Mouse (Mus musculus) kidney, adult 8-10 months (tissue): ENCODE data around the gene Cx3cr1.
A peak's percentile ranks its signal among the peaks of the same experiment; 100 is the strongest.

Experiments
- DNase-seq, 2 experiments: peaks; one replicate each; pipeline ENCODE4 v3.0.0; 2022

Cx3cr1 gene

DNA sequence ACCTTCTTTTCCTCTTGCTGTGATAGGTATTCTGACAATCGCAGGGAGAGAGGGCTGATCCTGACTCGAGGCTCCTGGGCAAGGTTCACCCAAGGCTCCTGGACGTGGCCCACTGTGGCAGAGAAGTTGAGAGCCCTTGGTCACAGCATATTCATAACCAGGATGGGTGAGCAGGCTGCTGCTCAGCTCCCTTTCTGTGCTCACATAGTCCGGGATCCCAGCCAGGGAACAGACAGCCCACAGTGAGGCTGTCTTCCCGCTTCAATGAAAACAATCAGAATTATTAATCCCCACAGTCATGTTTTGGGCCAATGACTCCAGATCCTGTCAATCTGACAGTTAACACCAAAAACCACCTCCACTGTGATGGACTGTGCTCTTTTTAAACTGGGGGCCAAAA, 12.3 kb upstream of the Cx3cr1 start:
- no peak for DNase-seq

DNA sequence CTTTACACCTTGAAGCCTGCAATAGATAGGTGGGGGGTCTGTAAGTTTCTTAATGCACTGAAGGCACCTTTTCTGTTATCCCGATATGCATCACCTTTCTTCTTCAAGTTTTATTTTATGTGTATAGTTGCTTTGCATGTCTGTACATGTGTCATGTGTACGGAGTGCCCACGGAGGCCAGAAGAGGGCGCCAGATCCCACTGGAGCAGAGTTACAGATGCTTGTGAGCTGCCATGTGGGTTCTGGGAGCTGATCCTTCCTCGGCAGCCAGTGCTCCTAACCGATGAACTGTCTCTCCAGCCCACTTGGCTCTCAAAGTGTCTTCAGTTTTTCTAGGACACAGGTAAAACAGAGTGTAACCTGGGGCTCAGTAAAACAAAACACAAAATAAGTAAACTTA, 11.6 kb upstream of the Cx3cr1 start:
- DNase-seq: no peak

DNA sequence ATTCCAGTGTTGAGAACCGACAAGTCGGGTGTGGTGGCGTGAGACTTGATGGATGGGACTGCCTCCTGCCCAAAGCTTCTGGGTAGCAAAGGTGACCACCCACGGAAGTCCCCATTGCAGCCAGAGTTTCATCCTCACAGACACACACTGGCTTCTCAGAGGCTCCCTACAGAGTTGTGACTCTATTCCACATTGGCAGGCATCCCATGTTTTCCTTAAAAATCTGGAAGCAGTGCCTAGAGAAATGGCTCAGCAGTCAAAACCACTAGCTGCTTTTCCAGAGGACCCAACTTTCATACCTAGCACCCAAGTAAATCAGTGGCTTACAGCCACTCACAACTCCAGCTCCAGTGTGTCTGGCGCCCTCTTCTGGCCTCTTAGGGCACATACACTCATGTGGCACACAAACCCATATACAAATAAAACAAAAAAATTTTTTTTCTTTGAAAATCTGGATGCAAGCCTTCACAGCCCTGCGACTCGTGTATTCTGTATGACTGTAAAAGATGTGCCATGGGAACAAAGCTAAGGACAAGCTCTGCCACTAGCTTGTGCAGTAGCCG, 10.9 kb upstream of the Cx3cr1 start:
- no peak for DNase-seq

DNA sequence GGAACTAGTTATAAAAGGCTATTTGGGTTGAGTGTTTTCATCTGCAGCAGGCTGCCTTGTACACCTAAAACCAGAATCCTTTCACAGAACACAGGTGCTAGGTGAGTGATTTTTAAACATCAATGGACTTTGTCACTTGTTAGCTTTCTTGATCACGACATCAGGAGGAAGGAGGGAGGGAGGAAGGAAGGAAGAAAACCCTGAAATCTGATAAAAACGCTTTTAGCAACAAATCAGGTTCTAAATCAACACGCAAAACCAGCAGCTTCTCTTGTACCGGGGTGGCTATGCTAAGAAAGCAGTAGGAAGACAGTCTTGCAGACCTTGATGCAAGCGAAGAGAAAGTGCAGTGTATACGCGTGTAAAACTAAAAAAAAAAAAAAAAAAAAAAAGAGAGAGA, 10.2 kb upstream of the Cx3cr1 start:
- no peak for DNase-seq

DNA sequence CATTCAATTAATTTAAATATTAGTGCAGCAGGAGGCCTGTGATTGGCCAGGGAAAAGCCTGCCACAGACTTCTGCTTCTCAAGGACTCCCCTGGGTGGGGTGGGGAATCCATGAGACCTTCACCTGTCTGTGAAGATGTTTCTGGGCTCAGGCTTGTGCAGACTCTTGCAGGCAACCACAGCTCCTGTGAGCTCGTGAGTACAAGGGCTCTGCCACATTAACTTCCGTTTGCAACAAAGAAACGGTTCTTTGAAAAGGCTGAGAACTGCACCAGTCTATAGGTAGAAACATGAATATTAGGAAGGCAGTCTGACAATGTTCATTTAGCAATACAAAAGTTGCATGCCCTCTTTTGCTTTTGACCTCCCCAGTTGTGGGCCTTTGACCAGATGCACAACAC, 8.6 kb upstream of the Cx3cr1 start:
- no peak for DNase-seq

DNA sequence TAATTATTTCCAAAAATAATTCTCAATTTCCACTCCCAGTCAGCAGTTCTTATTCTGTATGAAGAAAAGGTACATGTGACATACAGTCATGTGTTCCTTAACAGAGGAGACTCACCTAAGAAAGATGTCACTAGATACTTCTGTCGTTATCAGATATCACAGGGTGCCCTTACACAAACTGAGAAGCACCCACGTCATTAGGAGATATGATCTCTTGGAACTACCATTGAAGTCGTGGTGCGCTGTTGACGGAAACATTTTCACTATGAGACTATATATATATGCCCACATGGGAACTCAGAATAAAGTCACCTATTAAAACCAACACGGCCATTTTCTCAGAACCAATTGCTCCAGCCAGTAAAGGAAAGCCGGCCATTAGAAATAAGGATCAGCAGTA, 4.8 kb upstream of the Cx3cr1 start:
- no peak for DNase-seq

DNA sequence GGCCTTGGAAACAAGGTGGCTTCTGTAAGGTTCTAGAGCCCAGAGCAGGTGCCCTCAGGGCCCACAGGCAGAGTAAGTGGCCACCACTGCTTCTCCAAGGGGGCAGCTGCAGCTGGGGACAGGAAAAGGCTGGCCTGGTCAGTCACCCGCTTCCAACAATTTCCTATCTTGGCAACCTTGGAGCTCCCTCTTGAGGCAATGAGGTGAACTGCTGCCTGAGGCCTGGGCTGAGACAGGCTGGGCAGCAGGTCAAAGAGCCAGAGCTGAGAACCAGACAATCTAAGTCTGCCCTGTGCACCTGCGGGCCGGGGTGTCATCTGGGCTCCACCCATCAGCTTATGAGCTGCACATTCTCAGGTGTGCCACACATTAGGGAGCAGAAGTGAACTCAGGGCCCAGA, 3.5 kb upstream of the Cx3cr1 start:
- peak; percentile 65 to 88 for DNase-seq

DNA sequence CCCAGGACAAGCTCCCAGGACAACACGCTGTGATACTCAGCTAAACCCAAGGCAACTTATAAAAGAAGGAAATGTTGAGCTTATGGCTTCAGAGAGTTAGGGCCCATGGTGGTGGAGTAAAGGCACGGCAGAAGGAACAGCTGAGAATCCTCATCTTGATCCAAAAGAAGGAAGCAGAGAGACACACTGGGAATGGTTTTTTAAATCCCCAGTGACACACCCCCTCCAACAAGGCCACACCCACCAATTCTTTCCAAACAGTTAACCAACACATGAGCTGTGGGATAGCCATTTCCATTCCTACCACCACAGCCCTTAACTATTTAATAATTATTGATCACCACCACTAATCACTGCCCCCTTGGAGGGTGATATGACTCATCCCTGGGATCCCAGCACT, 1.6 kb upstream of the Cx3cr1 start:
- no peak for DNase-seq

DNA sequence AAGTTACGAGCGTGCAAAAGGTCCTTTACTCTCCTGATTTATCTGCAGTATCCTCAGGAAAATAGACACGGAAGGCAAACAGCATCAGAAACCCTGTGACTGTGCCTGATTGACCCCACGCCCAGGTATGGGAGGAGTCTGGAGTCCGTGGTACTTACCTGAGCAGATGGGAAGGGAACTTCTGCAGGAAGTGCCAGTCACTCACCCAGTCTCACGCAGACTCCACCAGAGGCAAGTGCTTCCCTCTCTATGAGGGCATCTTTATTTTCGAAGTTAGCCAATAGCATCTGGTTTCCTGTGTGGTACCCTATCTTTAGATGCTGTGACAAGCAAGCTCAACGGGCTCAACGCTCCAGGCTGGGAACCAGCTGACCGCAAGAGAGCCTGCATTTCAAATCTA, 1.6 kb downstream of the Cx3cr1 start:
- no peak for DNase-seq

DNA sequence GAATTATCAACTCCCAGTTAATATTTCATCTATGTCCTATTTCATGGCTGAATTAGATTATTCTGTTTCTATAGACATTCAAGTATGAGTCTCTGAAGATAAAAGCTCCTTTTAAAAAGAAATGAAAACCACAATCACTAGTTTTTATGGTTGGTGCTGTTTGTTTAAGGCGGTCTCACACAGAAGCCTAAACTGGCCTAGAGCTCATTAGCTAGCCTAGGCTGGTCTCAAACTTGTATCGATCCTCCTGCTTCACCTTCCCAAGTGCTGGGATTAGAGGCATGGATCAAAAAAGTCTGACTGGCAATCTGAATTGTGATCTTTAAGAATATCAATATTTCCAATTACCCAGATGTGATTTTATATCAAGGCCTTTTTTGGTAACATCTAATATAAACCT, 2.1 kb downstream of the Cx3cr1 start:
- no peak for DNase-seq

DNA sequence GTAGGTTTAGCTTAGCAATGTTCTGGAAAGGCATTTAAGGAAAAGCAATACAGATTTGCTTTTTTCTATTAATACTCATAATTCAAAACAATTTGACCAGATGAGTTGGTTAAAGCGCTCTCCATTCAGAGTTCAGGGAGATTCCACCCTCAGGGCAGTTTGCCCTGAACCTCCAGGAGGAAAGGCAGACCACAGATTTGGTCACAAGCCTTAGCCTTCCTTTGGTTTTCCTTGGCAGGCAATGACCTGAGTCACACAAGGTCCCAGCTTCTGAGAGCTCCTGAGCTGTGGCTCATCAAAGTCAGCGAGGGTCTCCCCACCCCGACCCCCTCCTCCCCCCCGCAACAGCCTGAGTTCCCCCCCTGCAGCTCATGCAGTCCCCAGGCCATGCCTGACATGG, 5.4 kb downstream of the Cx3cr1 start:
- no peak for DNase-seq

DNA sequence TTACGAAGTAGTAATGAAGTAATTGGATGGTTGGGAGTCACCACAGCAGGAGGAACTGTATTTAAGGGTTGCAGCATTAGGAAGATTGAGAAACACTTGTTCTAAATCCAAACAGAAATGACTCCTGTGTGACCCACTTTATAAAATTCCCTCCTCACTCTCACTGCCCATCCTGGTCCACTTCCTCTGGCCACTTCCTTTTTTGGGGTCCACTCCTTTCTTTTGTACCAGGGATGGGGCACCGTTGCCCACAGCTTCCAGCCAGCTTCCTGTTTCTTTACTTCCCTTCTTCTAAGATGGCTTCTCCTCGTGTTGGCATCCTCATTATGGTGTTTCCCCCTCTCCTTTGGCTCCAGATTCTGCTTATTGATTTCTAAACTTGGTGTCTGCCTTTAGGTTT, 10.9 kb downstream of the Cx3cr1 start:
- DNase-seq: no peak

DNA sequence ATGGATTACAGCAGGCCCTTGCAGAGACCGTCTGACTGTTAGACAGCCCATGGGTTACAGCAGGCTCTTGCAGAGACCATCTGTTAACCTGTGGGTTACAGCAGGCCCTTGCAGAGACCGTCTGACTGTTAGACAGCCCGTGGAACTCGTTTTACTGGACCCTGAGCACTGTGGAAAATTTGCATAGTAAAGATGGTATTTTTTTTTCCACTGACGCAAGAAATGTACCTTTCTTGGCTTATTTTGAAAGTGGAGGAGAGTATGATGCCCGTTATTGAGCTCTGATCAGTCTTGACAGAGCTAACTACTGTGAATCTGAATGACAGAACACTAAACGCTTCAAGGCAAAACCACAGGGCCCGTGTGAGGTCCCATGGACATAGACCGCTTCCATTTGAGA, 13.5 kb downstream of the Cx3cr1 start:
- no peak for DNase-seq

DNA sequence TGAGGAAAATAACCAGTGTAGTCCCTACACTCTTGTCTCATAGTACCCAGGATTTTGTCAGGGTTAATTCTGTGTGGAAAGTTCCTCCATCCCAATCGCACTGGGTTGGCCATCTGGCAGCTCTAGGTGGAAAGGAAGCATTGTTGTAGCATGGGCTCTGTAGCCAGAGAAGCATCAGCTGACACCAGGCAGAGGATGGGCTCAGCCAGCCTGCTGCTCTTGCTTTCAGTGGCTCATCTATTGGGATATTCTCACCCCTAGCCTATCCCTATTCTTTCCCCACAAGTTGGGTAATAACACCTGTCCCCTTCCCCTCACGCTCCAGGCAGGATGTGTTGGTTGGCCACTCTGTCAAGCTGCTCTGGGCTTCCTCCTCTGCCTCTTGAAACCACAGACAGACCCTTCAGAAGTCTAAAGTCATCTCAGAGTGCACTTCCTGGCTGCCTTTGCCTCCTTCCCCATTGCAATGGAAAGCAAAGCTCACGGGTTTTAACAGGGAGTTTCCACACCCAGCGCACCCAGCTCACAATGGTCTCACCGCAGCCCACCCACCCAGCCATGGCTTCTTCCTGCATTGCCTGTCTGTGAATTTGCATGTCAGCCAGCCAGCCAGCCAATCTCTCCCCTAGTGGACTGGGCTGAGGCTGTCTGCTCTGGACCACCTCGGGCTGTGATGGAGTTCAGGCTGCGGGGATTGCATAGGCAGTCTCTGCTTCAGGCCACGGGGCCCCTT, 15.0 kb downstream of the Cx3cr1 start:
- DNase-seq: no peak

DNA sequence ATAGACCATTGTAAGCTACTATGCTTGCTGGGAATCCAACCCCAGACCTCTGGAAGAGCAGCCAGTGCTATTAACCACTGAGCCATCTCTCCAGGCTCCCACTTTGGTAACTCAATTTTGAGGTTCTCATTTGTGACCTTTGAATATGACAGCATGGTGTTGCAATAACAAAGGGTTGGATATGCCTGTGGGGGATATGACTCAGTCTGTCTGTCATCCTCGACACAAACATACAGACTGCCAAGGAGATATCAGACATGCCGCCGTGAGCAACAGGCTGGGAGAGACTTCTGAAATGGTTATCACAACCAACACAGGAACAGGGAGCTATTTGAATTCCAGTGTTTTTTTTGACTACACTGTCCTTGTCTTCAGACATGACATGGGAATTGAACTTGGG, 20.3 kb downstream of the Cx3cr1 start:
- no peak for DNase-seq

DNA sequence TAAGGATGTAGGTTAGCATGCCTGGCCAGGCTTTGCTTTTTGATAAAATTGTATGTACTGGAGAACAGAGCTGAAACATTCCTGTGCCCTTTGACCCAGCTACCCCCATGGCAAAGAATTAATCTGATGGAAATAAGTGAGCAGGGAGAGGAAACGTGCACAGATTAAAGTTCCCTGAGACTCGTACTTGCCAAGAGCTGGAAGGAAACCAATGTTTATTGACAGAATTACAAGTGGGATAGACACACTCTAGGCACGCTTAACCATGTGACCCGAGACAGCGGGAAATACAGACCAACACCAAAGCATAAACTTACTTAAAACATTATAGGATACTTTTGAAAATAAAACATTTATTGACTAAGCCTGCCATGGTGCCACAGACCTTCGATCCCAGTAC, 21.2 kb downstream of the Cx3cr1 start:
- DNase-seq: no peak

DNA sequence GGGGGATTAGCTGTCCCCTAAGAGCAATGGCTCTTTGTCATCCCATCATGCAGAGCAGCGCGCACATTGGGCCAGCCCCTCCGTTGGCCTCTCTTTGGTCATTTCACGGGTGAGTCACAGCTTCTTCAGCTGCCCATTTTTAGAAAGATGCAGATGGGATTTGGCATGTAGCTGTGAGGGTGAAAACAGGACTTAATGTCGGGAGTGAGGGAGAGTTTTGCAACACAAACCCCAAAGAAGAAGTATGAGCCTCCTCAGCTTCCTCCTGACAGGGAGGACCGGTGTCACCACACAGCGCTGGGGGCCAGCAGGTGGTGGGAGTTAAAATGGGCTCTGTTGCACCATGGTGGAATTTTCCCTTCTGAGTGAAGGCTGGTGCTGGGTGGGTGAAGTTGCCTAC, 26.6 kb downstream of the Cx3cr1 start:
- DNase-seq: no peak

DNA sequence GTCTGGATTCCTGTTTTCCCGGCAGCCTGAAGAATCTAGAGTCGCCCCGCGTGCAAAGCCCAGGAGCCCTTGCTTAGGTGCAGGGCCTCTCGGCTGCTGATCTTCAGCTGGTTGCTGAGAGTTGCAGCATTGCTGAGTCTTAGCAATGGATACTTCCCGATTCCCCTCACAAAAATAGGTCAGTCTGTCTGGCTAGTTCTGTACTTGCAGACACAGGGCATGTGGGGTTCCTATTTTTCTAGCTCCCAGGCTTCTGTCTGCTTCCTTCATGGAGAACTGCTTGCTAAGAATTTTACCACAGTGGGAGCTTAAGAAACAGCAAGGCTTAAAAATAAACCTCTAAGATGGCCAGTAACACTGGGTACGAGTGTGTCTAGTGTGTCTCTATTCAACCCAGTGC, 32.3 kb downstream of the Cx3cr1 start:
- no peak for DNase-seq

DNA sequence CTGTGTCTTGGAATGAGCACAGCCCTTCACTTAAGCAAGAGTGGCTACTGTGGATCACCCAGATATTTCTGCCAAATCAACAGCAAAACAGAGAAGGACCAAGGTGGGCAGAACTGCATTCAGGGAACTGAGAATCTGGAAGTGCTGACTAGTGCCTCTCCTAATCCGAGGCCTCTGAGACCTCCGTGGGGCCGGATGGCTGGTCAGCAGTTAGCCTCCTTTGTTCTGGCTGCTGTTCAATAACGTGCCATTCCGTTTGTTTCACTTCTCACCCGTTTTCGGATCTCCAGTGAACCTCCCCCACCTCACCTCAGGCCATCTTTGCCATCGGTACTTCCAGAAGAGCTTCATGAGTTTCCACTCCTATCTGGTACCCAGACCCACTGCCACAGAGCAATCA, 35.3 kb downstream of the Cx3cr1 start:
- no peak for DNase-seq

DNA sequence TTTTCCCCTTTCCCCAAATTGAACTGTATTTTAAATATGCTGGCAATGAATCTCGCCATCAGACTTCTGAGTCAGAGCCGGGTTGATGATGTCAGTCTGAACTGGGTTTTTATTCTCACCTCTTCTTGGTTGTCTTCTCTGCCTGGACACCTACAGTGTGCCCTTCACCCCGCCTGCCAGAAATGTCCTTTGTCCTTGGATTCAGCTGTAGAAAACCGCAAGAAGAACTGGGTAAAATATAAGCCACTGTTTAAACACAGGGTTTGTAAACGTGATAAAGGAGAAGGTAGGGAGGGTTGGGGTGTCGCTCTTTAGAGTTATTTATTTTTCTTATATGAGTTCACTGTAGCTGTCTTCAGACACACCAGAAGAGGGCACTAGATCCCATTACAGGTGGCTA, 37.0 kb downstream of the Cx3cr1 start:
- no peak for DNase-seq

DNA sequence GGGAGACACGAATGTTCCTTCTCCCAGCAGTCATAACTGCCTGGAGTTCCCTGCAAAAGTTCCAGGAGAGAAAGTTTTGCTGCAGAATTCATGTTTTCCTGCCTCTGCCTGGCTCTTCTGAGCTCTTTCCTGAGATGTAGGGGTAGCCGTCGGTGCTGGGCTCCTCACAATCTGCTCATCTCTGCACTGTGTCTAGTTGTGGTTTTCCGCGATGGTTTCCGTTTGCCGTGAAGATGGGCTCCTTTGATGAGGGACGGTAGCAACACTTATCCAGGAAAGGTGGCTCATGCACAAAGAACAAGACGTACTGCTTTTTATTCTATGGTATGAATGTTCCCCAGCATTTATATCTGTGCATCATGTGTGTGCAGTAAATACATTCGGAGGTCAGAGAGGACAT, 39.3 kb downstream of the Cx3cr1 start:
- DNase-seq: no peak

DNA sequence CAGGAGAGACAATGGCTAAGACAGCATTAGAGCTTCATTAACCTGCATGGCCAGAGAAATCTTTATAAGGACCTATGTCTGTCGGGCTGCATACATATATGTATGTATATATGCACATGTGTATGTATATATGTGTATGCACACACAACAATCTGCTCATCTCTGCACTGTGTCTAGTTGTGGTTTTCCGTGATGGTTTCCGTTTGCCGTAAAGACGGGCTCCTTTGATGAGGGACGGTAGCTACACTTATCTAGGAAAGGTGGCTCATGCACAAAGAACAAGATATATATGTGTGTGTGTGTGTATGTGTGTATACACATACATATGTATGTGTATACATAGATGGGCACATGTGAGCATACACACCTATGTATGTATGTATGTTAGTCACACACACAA, 39.8 kb downstream of the Cx3cr1 start:
- no peak for DNase-seq

DNA sequence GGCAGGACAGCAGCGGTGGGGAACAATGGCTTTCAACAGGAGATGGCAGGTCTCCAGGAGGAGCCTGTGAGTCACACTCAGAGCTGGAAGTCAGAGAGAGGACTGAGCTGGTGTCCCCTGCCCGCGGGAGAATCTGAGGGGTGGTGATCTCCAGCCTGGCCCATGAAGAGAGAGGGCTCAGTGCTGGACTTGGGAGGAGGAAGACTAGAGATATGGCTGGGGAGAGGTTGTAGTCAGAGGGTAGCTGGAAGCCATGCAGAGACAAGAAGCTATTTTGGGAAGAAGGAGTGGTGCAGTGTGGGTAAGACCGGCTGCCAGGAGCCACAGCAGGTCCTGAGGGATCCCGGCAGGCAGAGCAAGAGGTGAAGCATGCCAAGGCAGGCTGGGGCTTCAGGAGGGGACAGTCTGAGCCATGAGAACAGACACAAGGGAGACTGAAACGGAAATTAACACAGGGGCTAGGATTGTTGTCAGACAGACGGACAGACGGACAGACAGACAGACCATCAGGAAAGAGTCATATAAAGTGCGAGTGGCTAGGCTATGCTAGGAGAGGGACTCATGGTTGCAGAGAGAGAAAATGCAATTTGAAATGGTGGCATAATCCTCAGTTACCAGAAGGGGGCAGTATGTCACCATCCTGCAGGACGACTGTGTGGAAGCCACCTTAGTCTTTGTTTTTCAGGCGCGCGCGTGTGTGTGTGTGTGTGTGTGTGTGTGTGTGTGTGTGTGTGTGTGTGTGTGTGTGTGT, 42.1 kb downstream of the Cx3cr1 start:
- DNase-seq: no peak

DNA sequence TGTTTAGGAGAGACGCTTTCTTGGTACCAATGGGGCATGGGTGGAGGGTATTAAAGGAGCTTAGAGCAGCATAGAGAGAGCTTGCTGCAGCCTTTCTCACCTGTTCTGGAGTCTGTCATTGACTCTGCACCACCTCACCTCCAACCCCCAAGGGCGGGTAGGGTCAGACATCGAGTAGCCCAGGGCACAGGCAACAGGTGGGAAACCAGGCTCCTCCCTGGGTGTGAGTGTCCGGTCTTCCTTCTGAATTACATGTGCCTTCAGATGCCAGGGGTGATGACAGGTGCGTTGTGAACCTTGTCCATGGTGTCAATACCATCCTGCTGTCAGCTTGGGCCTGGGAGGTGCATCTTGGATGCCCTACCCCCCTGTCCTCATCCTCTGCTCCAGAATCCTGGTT, 45.1 kb downstream of the Cx3cr1 start:
- no peak for DNase-seq

DNA sequence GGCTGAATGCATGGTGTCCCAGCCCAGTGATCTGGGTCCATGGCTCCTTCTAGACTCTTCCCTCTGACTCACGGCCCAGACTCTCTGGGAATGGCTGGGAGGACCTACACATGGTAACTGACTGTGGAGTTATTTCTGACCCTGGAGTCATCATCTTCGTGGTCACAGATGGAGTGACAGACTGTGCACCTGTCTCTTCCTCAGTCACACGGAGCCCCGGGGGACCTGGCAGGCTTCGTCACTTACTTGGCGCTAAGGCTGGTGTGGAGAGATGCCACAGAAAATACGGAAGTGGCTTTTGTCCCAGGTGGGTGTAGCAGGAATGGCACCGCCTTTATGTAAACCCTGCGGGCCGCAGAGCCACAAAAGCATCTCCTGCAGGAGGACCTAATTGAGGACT, 45.5 kb downstream of the Cx3cr1 start:
- no peak for DNase-seq
